Mouse (Mus musculus) MEL (cell line): ENCODE results near the gene Tmem14c. TPM values are rescaled to one million over a fixed set of nuclear protein-coding genes. Genes with fewer than 3 reads are reported as not detected.

ENCODE experiments used
- DNase-seq: peaks from one replicate; pipeline ENCODE4 v3.0.0; 2011; ENCODE audit warnings: low read depth, low spot score
- H3K27ac ChIP-seq: 2 replicates; pipeline ENCODE4 v1.5.1; 2012; ENCODE audit warnings: low read depth, mild to moderate bottlenecking, control low read depth, low read length, moderate library complexity; ENCODE audit not compliant: control insufficient read depth
- H3K27me3 ChIP-seq, 2 experiments: fragments of 150-350 bp in 1 of 2; sonication (generic) in 1 of 2; 2 replicates each; pipeline ENCODE4 v1.6.1; 2012; ENCODE audit warnings: low read length in 2 of 2, mild to moderate bottlenecking in 2 of 2, improper control_type of control experiment in 1 of 2, moderate library complexity in 1 of 2; ENCODE audit not compliant: insufficient read depth in 2 of 2, control insufficient read depth in 1 of 2
- H3K36me3 ChIP-seq, 2 experiments: 2 replicates each; pipeline ENCODE4 v1.6.1; 2012 to 2014; ENCODE audit warnings: low read length in 2 of 2, improper control_type of control experiment in 1 of 2, inconsistent platforms in 1 of 2, mild to moderate bottlenecking in 1 of 2; ENCODE audit not compliant: insufficient read depth in 2 of 2, control insufficient read depth in 1 of 2
- H3K4me1 ChIP-seq, 2 experiments: fragments of 150-350 bp in 1 of 2; sonication (generic) in 1 of 2; 2 replicates each; pipeline ENCODE4 v1.6.1; 2012; ENCODE audit warnings: low read length in 2 of 2, improper control_type of control experiment in 1 of 2, mild to moderate bottlenecking in 1 of 2; ENCODE audit not compliant: insufficient read depth in 2 of 2, control insufficient read depth in 1 of 2
- H3K4me3 ChIP-seq, 2 experiments: fragments of 150-350 bp in 1 of 2; sonication (generic) in 1 of 2; 2 replicates each; pipeline ENCODE4 v1.5.1; 2012; ENCODE audit warnings: low read depth in 2 of 2, low read length in 2 of 2, mild to moderate bottlenecking in 2 of 2, moderate library complexity in 2 of 2, control low read depth in 1 of 2, improper control_type of control experiment in 1 of 2; ENCODE audit not compliant: control insufficient read depth in 1 of 2, insufficient read depth in 1 of 2
- H3K79me2 ChIP-seq: 2 replicates; pipeline ENCODE4 v1.6.1; 2012; ENCODE audit warnings: mild to moderate bottlenecking, low read length, moderate library complexity; ENCODE audit not compliant: control insufficient read depth, poor library complexity, insufficient read depth
- H3K9ac ChIP-seq: 2 replicates; pipeline ENCODE4 v1.6.1; 2012; ENCODE audit warnings: low read depth, mild to moderate bottlenecking, control low read depth, low read length, moderate library complexity; ENCODE audit not compliant: control insufficient read depth, poor library complexity, severe bottlenecking
- H3K9me3 ChIP-seq: fragments of 150-350 bp; sonication (generic); replicated peaks from 2 replicates; pipeline ENCODE4 v1.6.1; 2012; ENCODE audit warnings: mild to moderate bottlenecking, low read length, improper control_type of control experiment, moderate library complexity; ENCODE audit not compliant: insufficient read depth
- CHD1 ChIP-seq: IDR thresholded peaks from 2 replicates; pipeline ENCODE4 v1.6.1; 2012; ENCODE audit warnings: low read depth, mild to moderate bottlenecking, inconsistent platforms, low read length, improper control_type of control experiment
- CHD2 ChIP-seq: IDR thresholded peaks from 2 replicates; pipeline ENCODE4 v1.6.1; 2011; ENCODE audit warnings: low read length, improper control_type of control experiment
- CTCF ChIP-seq, 3 experiments: IDR thresholded peaks in 2 of 3; conservative IDR thresholded peaks in 1 of 3; 2 replicates each; pipeline ENCODE4 v1.5.1; 2011 to 2012; ENCODE audit warnings: low read length in 3 of 3, low read depth in 2 of 3, mild to moderate bottlenecking in 2 of 3, improper control_type of control experiment in 1 of 3, inconsistent platforms in 1 of 3, mixed read lengths in 1 of 3, moderate library complexity in 1 of 3; ENCODE audit not compliant: control insufficient read depth in 1 of 3, insufficient read depth in 1 of 3, poor library complexity in 1 of 3, severe bottlenecking in 1 of 3
- EP300 ChIP-seq, 2 experiments: IDR thresholded peaks; 2 replicates each; pipeline ENCODE4 v1.6.1; 2011; ENCODE audit warnings: improper control_type of control experiment in 2 of 2, low read length in 2 of 2, low read depth in 1 of 2, mild to moderate bottlenecking in 1 of 2
- ETS1 ChIP-seq: IDR thresholded peaks from 2 replicates; pipeline ENCODE4 v1.6.1; 2012; ENCODE audit warnings: low read depth, mild to moderate bottlenecking, inconsistent platforms, low read length, improper control_type of control experiment, moderate library complexity
- GABPA ChIP-seq: IDR thresholded peaks from 2 replicates; pipeline ENCODE4 v1.6.1; 2012; ENCODE audit warnings: low read depth, mild to moderate bottlenecking, inconsistent platforms, low read length, improper control_type of control experiment, moderate library complexity
- JUND ChIP-seq: IDR thresholded peaks from 2 replicates; pipeline ENCODE4 v1.6.1; 2011; ENCODE audit warnings: low read depth, mild to moderate bottlenecking, improper control_type of control experiment, low read length
- MAFK ChIP-seq: IDR thresholded peaks from 2 replicates; pipeline ENCODE4 v1.6.1; 2011; ENCODE audit warnings: low read depth, mild to moderate bottlenecking, low read length, improper control_type of control experiment, borderline replicate concordance
- MYB ChIP-seq: IDR thresholded peaks from 2 replicates; pipeline ENCODE4 v1.6.1; 2011; ENCODE audit warnings: mild to moderate bottlenecking, low read depth, low read length, improper control_type of control experiment
- MYC ChIP-seq: IDR thresholded peaks from 2 replicates; pipeline ENCODE4 v1.6.1; 2011; ENCODE audit warnings: low read depth, mild to moderate bottlenecking, low read length, improper control_type of control experiment, moderate library complexity
- POLR2A ChIP-seq, 2 experiments: IDR thresholded peaks; 2 replicates each; pipeline ENCODE4 v1.6.1; 2011 to 2012; ENCODE audit warnings: low read length in 2 of 2, mild to moderate bottlenecking in 2 of 2, control low read depth in 1 of 2, improper control_type of control experiment in 1 of 2, low read depth in 1 of 2, moderate library complexity in 1 of 2; ENCODE audit not compliant: control insufficient read depth in 1 of 2, insufficient read depth in 1 of 2, poor library complexity in 1 of 2
- RAD21 ChIP-seq: IDR thresholded peaks from 2 replicates; pipeline ENCODE4 v1.6.1; 2011; ENCODE audit warnings: mild to moderate bottlenecking, low read depth, low read length, improper control_type of control experiment
- RCOR1 ChIP-seq: IDR thresholded peaks from 2 replicates; pipeline ENCODE4 v1.6.1; 2012; ENCODE audit warnings: low read depth, mild to moderate bottlenecking, inconsistent platforms, low read length, improper control_type of control experiment
- SMC3 ChIP-seq: IDR thresholded peaks from 2 replicates; pipeline ENCODE4 v1.6.1; 2011; ENCODE audit warnings: low read depth, low read length, improper control_type of control experiment
- TBP ChIP-seq: IDR thresholded peaks from 2 replicates; pipeline ENCODE4 v1.8.0; 2011; ENCODE audit warnings: low read depth, low read length, improper control_type of control experiment
- TCF12 ChIP-seq: IDR thresholded peaks from 2 replicates; pipeline ENCODE4 v1.6.1; 2014; ENCODE audit warnings: low read depth, mild to moderate bottlenecking, inconsistent platforms, low read length, improper control_type of control experiment, moderate library complexity
- UBTF ChIP-seq: IDR thresholded peaks from 2 replicates; pipeline ENCODE4 v1.6.1; 2012; ENCODE audit warnings: low read depth, mild to moderate bottlenecking, inconsistent platforms, low read length, improper control_type of control experiment, moderate library complexity, borderline replicate concordance; ENCODE audit not compliant: insufficient read depth
- USF2 ChIP-seq, 2 experiments: IDR thresholded peaks; 2 replicates each; pipeline ENCODE4 v1.6.1; 2011 to 2012; ENCODE audit warnings: improper control_type of control experiment in 2 of 2, low read length in 2 of 2, borderline replicate concordance in 1 of 2, inconsistent platforms in 1 of 2, low read depth in 1 of 2, mild to moderate bottlenecking in 1 of 2; ENCODE audit not compliant: insufficient read depth in 1 of 2
- ZC3H11A ChIP-seq: IDR thresholded peaks from 2 replicates; pipeline ENCODE4 v1.6.1; 2012; ENCODE audit warnings: low read depth, mild to moderate bottlenecking, inconsistent platforms, low read length, improper control_type of control experiment
- ZKSCAN1 ChIP-seq: IDR thresholded peaks from 2 replicates; pipeline ENCODE4 v1.6.1; 2012; ENCODE audit warnings: low read depth, mild to moderate bottlenecking, inconsistent platforms, low read length, improper control_type of control experiment, moderate library complexity
- ZMIZ1 ChIP-seq: IDR thresholded peaks from 2 replicates; pipeline ENCODE4 v1.6.1; 2012; ENCODE audit warnings: low read depth, mild to moderate bottlenecking, inconsistent platforms, low read length, improper control_type of control experiment, moderate library complexity
- ZNF384 ChIP-seq: IDR thresholded peaks from 2 replicates; pipeline ENCODE4 v1.6.1; 2012; ENCODE audit warnings: low read depth, mild to moderate bottlenecking, inconsistent platforms, low read length, improper control_type of control experiment
- polyA plus RNA-seq, 2 experiments: library from polyadenylated mRNA; stranded (reverse) in 1 of 2; unstranded in 1 of 2; fragments of >175 nt in 1 of 2; fragments of >200 nt in 1 of 2; gene quantifications; 2 replicates each; pipeline versions ENCODE4 v1.2.1 to v1.2.4; 2012; ENCODE audit warnings: low replicate concordance in 2 of 2, low read depth in 1 of 2; ENCODE audit not compliant: insufficient read length in 2 of 2, insufficient read depth in 1 of 2, missing spikeins in 1 of 2
- total RNA-seq: library from RNA; depleted of rRNA; stranded (reverse); fragments of 300-350 nt; gene quantifications from 2 replicates; pipeline ENCODE4 v1.2.3, GENCODE M21; 2012

The Tmem14c gene
- total and polyA plus RNA-seq, 3 experiments, result 294 to 319 TPM; not detected in 1

- H3K27ac ChIP-seq, result no peak overlapping the region
- TF ChIP-seq EP300 (IDR thresholded peaks at IDR 0.05; ENCODE audit: low read depth in 1 of 2, low read length in 2 of 2), result no peak
- TF ChIP-seq CHD2, result no peak
- TF ChIP-seq ETS1, result no peak
- TF ChIP-seq MAFK, result no peak
- TF ChIP-seq ZKSCAN1, result no peak
- TF ChIP-seq TBP, result no peak
- TF ChIP-seq RAD21, result no peak
- no peak for TF ChIP-seq MYC
- TF ChIP-seq CTCF (IDR thresholded peaks at IDR 0.05 in 2 of 3, conservative IDR thresholded peaks at IDR 0.05 in 1 of 3; ENCODE audit: control insufficient read depth in 1 of 3, insufficient read depth in 1 of 3, low read depth in 2 of 3, low read length in 3 of 3, poor library complexity in 1 of 3, severe bottlenecking in 1 of 3), result no peak
- no peak for TF ChIP-seq JUND
- TF ChIP-seq, all 39 proteins: peak for 0
- Histone ChIP-seq H3K4me3 (no peak overlapping the region), H3K9me3 (no peaks in the 10 kb centered on the region), H3K36me3 (peaks cover 0 to 4% of the 10 kb centered on the region in 2 experiments; a peak in 1 of 4 replicates), H3K79me2 (no peaks in the 10 kb centered on the region), H3K4me1 (peaks cover 2 to 14% of the 10 kb centered on the region in 2 experiments; a peak in 3 of 4 replicates), H3K9ac (no peak overlapping the region), H3K27me3 (no peaks in the 10 kb centered on the region)
- DNase-seq, result peak; percentile 55
Measured at GRCm38 (mm10) chr13:40968564-40968963, 47.5 kb upstream of the Tmem14c start.

GRCm38 (mm10) chr13:40969761-40970390, 46.2 kb upstream of the Tmem14c start:
- H3K79me2 ChIP-seq, result no peaks in the 10 kb centered on the region
- no peak for TF ChIP-seq ZMIZ1
- TF ChIP-seq SMC3, result no peak
- no peak for TF ChIP-seq ZC3H11A
- TF ChIP-seq TCF12, result no peak
- no peak for TF ChIP-seq MYC
- no peak for TF ChIP-seq POLR2A (IDR thresholded peaks at IDR 0.05; ENCODE audit: control insufficient read depth in 1 of 2, insufficient read depth in 1 of 2, low read depth in 1 of 2, low read length in 2 of 2, poor library complexity in 1 of 2)
- TF ChIP-seq CHD1, result no peak
- no peak for TF ChIP-seq USF2 (IDR thresholded peaks at IDR 0.05; ENCODE audit: borderline replicate concordance in 1 of 2, insufficient read depth in 1 of 2, low read depth in 1 of 2, low read length in 2 of 2)
- no peak for TF ChIP-seq MYB
- no peak for TF ChIP-seq ZNF384
- no peak for TF ChIP-seq RCOR1
- no peak for TF ChIP-seq UBTF
- no peak for TF ChIP-seq GABPA
- H3K9ac ChIP-seq, result no peak overlapping the region
- H3K4me3 ChIP-seq, result no peak overlapping the region
- DNase-seq, result no peak
- no peak overlapping the region for H3K27ac ChIP-seq
- peaks cover 2 to 14% of the 10 kb centered on the region in 2 experiments; a peak in 3 of 4 replicates for H3K4me1 ChIP-seq
- H3K9me3 ChIP-seq, result no peaks in the 10 kb centered on the region
- H3K27me3 ChIP-seq, result no peaks in the 10 kb centered on the region
- peaks cover 0 to 4% of the 10 kb centered on the region in 2 experiments; a peak in 1 of 4 replicates for H3K36me3 ChIP-seq
